Mouse (Mus musculus) thymus, adult 2 months (tissue): Measurements from ENCODE around the gene Smim9.

Experiments
- CTCF ChIP-seq: fragments of 200-500 bp; IDR thresholded peaks from 2 replicates; pipeline ENCODE4 v1.5.1; 2012; ENCODE audit warnings: mild to moderate bottlenecking, control low read depth, low read length, moderate library complexity, borderline replicate concordance; ENCODE audit not compliant: control insufficient read depth, poor library complexity, insufficient read depth; ENCODE audit errors: extremely low read depth
- POLR2A ChIP-seq: fragments of 200-500 bp; IDR thresholded peaks from 2 replicates; pipeline ENCODE4 v1.6.1; 2012; ENCODE audit warnings: mild to moderate bottlenecking, low read length, control low read depth, moderate library complexity; ENCODE audit not compliant: control insufficient read depth, poor library complexity, insufficient read depth; ENCODE audit errors: extremely low read depth

GRCm38 (mm10) chrX:75098799-75099198 lies 64.8 kb downstream of the Smim9 start:
- no peak for TF ChIP-seq CTCF
- no peak for TF ChIP-seq POLR2A
